Mouse (Mus musculus) bone marrow, adult 2 months (tissue): Measurements from ENCODE around the gene Dag1.

Experiments used
- CTCF ChIP-seq: fragments of 200-500 bp; IDR thresholded peaks from 2 replicates; pipeline ENCODE4 v1.5.1; 2011; ENCODE audit warnings: low read length, control low read depth; ENCODE audit not compliant: control insufficient read depth, insufficient read depth
- POLR2A ChIP-seq: fragments of 200-500 bp; IDR thresholded peaks from 2 replicates; pipeline ENCODE4 v1.6.1; 2011; ENCODE audit warnings: low read depth, mild to moderate bottlenecking, control low read depth, low read length, borderline replicate concordance; ENCODE audit not compliant: control insufficient read depth

DNA sequence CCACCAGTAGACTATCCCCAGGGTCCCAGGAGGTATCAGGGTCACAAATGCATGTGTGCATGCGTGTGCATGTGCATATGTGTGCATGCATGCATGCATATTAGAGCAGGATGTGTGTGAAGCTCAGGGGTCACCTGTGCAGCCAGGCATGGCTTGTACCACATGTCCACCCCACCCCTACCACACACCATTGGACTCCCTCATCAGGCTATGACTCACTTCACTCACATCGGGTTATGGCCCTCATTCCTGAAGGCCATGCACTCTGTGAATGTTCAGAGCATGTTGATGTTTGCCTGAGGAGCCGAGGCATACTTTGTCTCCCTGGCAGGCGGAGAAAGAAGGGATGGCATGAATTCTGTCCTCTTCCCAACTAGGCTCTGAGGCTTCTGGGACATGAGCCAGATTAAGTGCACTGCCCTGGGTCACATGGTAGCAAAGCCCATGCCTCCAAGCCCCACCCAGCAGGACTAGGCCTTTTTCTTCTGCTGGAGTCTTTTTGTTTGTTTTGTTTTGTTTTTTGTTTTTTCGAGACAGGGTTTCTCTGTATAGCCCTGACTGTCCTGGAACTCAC, 90.9 kb downstream of the Dag1 start:
- TF ChIP-seq CTCF (no peak), POLR2A (no peak)
